Mouse (Mus musculus) liver, adult 10 weeks (tissue): ENCODE measurements around the gene Lyar. TPM values are rescaled to one million over a fixed set of nuclear protein-coding genes. Genes with fewer than 3 reads are reported as not detected.

Experiments
- polyA plus RNA-seq: library from polyadenylated mRNA; stranded (reverse); fragments of 350-450 nt; fragmentation: Illumina TruSeq; extraction: RNeasy Lipid Tissue Mini Kit (QIAGEN cat#74804); gene quantifications from one replicate; pipeline ENCODE4 v1.2.3, GENCODE M21; 2014; ENCODE audit warnings: low read depth, low replicate concordance

Lyar gene
- 13.5 TPM for polyA plus RNA-seq

GRCm38 (mm10) chr5:38220328-38220912 is at the start of gene Lyar, which contains the start of gene Zbtb49:
TSS of gene Lyar (plus strand) at chr5:38220470.
TSS of gene Zbtb49 (minus strand) at chr5:38220457.

GRCm38 (mm10) chr5:38260107-38260682 is 39.9 kb downstream of the Lyar start, which contains the start of gene Tmem128:
TSS of gene Tmem128 (plus strand) at chr5:38260185.

GRCm38 (mm10) chr5:38275771-38276170 is 55.5 kb downstream of the Lyar start, which contains the start of gene Otop1:
TSS of gene Otop1 (plus strand) at chr5:38275972.

Other genes with a start within 250 kb of the Lyar start
- 27.2 TPM for gene Stx18, start 181.7 kb upstream of the Lyar start, polyA plus RNA-seq
- gene Nsg1, start 60.6 kb upstream of the Lyar start, polyA plus RNA-seq: 0.50 TPM
- 0.82 TPM for gene Zbtb49, start within 50 bp of the Lyar start, polyA plus RNA-seq
- 25.9 TPM for gene Tmem128, start 39.7 kb downstream of the Lyar start, polyA plus RNA-seq
- not detected for gene Otop1, start 55.5 kb downstream of the Lyar start, polyA plus RNA-seq
- not detected for gene Drd5, start 98.9 kb downstream of the Lyar start, polyA plus RNA-seq